Mouse (Mus musculus) E14TG2a.4 (cell line): ENCODE data around the gene Col25a1.

ENCODE experiments used
- CTCF ChIP-seq: conservative IDR thresholded peaks from 2 replicates; pipeline ENCODE4 v1.5.1; 2014; ENCODE audit warnings: low read length
- POU5F1 ChIP-seq: IDR thresholded peaks from 2 replicates; pipeline ENCODE4 v1.6.1; 2014; ENCODE audit warnings: low read length, borderline replicate concordance

DNA sequence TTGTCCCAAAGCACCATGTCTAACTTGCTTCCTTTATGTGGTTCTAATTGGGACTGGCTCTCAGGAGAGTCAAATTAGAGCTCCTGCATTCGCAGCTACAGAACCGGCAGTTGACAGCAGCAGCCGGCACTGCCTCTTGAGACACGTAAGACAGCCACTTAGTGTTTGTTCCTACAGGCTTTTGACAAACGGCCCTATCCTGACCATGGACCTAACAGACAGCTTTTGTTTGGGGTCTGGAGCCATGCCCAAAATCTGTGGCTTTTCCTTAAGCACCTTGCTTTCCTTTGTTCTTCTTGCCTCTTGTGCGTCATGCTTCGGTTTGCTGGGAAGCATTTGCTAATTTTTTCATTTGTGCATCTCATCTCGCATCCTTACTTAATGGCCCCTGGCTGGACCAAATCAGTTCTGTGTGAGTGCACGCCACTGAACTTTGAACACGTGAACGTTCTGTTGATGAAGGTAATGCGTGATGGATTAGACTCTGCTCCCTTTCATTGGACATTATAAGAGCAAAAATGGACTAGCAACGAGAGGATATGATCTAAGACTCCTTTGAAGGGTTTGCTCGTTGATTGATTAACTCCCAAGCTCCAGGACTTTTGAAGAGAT is 179.5 kb downstream of the Col25a1 start:
- TF ChIP-seq CTCF: no peak
- no peak for TF ChIP-seq POU5F1
